Mouse (Mus musculus) left cerebral cortex, adult 2 months (tissue): ENCODE results near the gene Gm43951. TPM values are rescaled to one million over a fixed set of nuclear protein-coding genes. Genes with fewer than 3 reads are reported as not detected.
A peak's percentile ranks its signal among the peaks of the same experiment; 100 is the strongest.

Experiments used
- DNase-seq, 2 experiments: peaks; one replicate each; pipeline ENCODE4 v3.0.0; 2021 to 2022; ENCODE audit warnings: low spot score in 2 of 2, mixed read lengths in 1 of 2; ENCODE audit errors: extremely low spot score in 1 of 2
- H3K27ac ChIP-seq: fragments of 200-600 bp; 2 replicates; pipeline ENCODE4 v1.8.1; 2022
- H3K4me3 ChIP-seq: fragments of 200-600 bp; 2 replicates; pipeline ENCODE4 v1.8.1; 2022
- CTCF ChIP-seq: fragments of 200-600 bp; IDR thresholded peaks from 2 replicates; pipeline ENCODE4 v1.8.1; 2022; ENCODE audit warnings: antibody characterized with exemption, mild to moderate bottlenecking, moderate library complexity
- intact Hi-C: fragments of 180-260 bp; cut with DNase I; formaldehyde crosslinking; loops from one replicate; pipeline ENCODE4 v1.15.1; 2025
- long read RNA-seq, 2 experiments: library from polyadenylated mRNA; stranded (forward); transcript quantifications; one replicate each; pipeline ENCODE4 v2.0.0; 2021; ENCODE audit warnings: borderline mapping rate in 2 of 2
- total RNA-seq, 2 experiments: library from RNA; stranded (reverse); gene quantifications; 2 replicates each; pipeline ENCODE4 v1.2.3; 2021

The Gm43951 gene
- 10 to 100 TPM; 14.5 to 15.1 TPM for total RNA-seq
- long read RNA-seq, experiment 1: 0 reads
- long read RNA-seq, experiment 2: 0 reads

DNA sequence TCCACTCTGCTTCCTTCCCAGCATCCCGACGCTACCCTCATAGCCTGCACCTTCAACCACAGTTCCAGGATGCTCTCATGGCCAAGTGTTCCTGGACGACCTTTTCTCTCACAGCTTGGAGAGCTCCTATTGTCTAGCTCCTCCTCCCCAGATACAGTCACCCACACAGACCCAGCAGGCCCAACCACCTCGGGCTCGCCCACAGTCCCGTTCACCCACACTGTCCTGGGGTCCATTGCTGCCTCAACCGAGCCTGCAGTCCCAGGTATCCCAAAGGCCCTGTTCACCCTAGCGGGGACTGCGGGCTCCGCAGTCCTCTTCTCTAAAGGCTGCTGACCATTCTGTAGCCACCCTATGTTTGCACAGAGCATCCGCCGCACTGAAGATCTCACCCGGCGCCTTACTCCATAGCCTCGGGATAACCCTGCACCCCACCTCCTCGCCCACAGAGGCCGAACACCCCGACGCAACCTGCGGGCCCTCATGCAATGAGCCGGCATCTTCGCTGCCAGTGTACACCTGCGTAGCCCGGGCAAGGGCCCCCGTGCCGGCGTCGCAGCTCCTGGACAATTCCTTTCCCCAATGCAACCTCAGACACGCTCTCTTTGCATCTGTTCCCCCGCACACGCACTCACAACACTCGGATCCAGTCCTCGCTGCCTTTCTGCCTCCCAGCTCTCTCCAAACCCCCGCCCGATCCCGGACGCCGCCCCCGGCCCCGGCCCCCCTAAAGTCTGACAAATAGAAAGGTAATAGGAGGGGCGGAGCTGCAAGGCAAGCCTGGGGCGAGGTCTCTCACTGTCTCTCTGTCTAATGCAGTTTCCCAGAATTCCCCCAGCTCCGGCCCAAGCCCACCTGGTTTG, at the start of gene Gm43951:
Gene Gm43951 (minus strand): TSS at position 500 of the 863 bp plus-strand sequence.
- intact Hi-C loops: loop anchor here (5.0 kb wide), 1 partner anchor 154 kb away; no protein-coding TSS in a partner anchor
- H3K27ac ChIP-seq: peak within 1 kb of the TSS; percentile 93
- peak in 1 of 2 experiments; percentile 40 for DNase-seq
- H3K4me3 ChIP-seq: peak within 1 kb of the TSS; percentile 76
- TF ChIP-seq CTCF: peak; percentile 11

DNA sequence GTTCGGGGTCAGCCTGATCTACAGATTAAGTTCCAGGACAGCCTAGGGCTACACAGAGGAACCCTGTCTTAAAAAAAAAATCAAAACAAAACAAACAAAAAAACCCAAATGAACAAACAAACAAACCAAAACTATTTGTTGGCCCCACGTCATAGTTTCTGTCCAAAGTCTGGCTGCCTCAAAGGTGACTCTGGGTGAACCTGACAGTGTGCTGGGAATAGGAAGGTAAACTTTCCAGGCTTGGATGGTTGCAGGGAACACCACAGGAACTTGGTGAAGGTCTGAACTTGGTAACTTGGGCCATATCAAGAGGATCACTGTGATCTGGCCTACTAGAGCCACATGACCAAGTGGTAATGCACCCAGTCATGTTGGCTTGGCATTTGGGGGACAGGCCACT, 49.8 kb upstream of the Gm43951 start:
- H3K27ac ChIP-seq: no peak overlapping the region
- intact Hi-C loops: no loop called here
- no peak for TF ChIP-seq CTCF
- no peak overlapping the region for H3K4me3 ChIP-seq
- DNase-seq: no peak

DNA sequence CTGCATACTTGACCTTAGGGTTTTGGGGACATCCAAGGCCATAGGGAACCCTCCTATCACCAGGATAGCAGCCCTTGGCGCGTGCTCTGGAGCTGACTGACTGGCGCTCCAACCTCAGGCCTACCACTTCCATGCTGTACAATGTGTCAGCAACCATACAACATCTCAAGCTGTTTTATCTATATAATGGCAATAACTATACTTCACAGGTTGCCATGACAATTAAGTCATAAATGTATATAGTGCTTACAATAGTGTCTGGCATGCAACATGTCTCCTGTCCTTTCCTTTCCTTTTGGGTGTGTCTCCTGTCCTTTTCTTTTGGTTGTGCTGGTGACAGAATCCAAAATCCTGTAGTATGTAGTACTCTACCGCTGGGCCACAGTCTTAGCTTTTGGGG, 49.0 kb upstream of the Gm43951 start:
- no peak for TF ChIP-seq CTCF
- intact Hi-C loops: no loop called here
- Histone ChIP-seq H3K27ac (no peak overlapping the region), H3K4me3 (no peak overlapping the region)
- no peak for DNase-seq

DNA sequence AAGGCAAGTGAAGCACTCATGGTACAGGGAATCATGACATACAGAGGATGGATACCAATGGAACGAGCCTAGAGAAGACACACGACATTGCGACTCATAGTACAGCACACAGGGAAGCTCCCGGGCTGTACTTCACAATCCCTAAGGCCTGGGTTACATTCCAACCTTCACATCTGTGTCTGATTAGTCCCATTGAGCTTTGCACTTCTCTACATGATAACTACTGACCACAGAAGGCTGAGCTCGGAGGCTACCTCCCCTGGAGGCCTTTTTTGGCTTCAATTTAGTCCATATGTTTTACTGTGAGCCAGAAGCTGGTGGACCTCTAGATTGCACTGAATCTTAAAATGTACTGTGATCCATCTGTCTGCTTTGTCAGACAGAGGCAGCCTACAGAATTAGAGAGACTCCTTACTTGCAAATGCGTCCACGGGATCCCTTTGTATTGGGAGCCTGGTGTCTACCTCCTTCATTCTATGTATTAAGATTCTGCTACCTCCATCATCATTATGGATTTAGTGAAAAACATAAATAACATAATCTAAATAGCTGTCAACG, 38.6 kb upstream of the Gm43951 start:
- peak overlapping the region; percentile 66; the same call in 1 of the 2 replicates for H3K27ac ChIP-seq
- H3K4me3 ChIP-seq: no peak overlapping the region
- DNase-seq: no peak
- TF ChIP-seq CTCF: no peak
- intact Hi-C loops: loop anchor here (10.0 kb wide), 1 partner anchor 1820 kb away; the partner anchor contains the start of gene Zfp616

DNA sequence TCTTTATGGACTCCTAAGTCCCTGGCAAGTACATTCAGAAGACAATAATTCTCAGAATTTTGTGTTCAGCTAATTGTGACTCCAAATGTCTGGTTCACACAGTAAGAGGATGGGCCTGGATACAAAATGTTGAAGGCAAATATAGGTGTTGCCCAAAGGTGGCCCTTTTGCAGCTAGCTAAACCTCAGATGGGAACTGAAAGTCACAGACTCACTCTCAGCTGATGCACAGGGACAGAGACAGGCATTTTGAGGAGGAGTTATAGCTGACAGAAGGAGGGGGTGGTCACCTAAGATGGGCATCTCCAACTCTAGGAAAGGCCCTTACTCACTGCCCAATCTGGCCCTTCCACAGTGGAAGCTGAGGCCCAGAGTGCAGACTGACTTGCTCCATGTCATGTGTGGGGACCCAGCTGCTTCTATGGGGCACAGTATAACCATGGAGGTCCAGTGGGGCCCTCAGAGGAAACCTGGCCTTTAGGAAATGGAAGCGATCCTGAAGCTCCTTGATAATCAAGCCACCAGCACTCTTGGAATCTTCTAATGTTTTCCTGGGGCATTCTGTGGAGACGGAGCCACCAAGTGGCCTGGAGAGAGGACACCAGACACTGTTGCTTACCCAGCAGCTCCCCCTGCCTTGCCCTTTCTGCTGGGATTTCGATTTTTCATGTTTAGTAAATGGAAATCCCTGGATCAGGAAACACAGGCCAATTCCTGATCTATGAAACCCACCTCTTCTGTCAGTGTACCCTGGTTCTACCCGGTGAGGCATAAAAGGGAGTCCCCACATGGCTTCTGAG, 33.6 kb upstream of the Gm43951 start:
- DNase-seq: no peak
- intact Hi-C loops: loop anchor here (5.0 to 10.0 kb wide), 2 partner anchors 77 to 1825 kb away; partner anchors contain the start of gene Zfp616
- peak; percentile 37 for TF ChIP-seq CTCF
- Histone ChIP-seq H3K4me3 (no peak overlapping the region), H3K27ac (no peak overlapping the region)

GRCm38 (mm10) chr11:72234013-72234412, 27.4 kb upstream of the Gm43951 start:
- H3K27ac ChIP-seq: no peak overlapping the region; the same call in 1 of the 2 replicates
- TF ChIP-seq CTCF: no peak
- peak in 1 of 2 experiments; percentile 36 for DNase-seq
- intact Hi-C loops: no loop called here
- H3K4me3 ChIP-seq: no peak overlapping the region

GRCm38 (mm10) chr11:72232991-72233390, 26.4 kb upstream of the Gm43951 start:
- intact Hi-C loops: no loop called here
- Histone ChIP-seq H3K4me3 (no peak overlapping the region), H3K27ac (no peak overlapping the region)
- no peak for DNase-seq
- TF ChIP-seq CTCF: no peak

GRCm38 (mm10) chr11:72232068-72232467, 25.4 kb upstream of the Gm43951 start:
- DNase-seq: no peak
- intact Hi-C loops: no loop called here
- no peak for TF ChIP-seq CTCF
- H3K4me3 ChIP-seq: no peak overlapping the region
- H3K27ac ChIP-seq: no peak overlapping the region

GRCm38 (mm10) chr11:72228513-72228912, 21.9 kb upstream of the Gm43951 start:
- Histone ChIP-seq H3K27ac (no peak overlapping the region), H3K4me3 (no peak overlapping the region)
- no peak for DNase-seq
- intact Hi-C loops: no loop called here
- TF ChIP-seq CTCF: no peak

DNA sequence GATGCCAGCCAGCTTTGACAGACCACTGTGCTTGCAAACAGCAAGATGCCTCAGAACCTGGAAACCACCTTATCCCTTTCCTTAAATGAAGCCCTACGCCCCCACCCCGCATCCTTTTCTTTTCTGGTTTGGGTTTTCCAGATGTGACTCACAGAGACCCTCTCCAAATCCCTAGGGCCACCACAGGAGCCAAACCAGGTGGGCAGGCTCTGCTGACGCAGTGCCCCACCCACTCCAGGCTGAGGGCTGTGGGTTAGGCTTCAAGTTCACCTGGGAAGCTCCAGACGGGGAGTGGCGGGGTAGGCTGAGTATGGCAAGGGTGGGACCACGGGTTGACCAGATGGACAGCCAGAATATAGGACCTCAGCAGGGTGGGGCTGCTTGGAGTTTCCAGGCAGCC, 20.3 kb upstream of the Gm43951 start:
- Histone ChIP-seq H3K4me3 (no peak overlapping the region), H3K27ac (no peak overlapping the region)
- no peak for TF ChIP-seq CTCF
- intact Hi-C loops: no loop called here
- DNase-seq: no peak

DNA sequence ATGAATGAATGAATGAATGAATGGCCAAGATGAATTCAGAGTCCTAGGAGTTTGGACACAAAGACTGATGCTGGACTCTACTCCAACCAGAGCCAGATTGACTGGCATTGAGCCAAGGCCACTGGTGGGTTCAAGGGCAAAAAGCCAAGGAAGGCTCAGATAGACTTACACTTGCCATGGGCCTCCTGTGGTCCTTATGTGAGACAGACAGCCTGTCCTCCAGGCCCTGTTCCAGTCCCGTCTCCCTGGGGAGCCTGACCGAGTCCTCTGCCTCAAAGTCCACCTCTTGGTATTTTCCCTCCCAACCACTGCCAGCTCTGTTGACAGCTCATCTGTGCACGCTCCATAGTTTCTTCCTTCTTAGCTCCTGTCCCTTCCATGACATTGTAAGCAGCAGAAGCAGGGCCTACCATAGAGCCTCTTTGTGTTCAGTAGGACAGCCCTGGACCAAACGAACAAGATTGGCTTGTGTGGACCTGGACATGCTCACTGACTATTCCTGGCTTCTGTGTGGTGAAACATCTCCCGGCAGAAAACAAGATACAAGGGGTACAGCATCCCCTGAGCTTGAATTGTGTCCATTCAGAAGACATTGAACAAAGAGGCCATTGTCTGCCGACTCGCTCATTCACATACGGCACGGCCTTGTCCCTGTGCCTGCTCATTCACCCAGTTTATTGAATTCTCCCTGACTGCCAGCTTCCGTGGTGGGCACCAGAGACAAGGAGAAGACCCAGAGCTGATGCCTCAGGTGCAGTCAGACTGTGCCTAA, 19.6 kb upstream of the Gm43951 start:
- intact Hi-C loops: no loop called here
- no peak overlapping the region for H3K4me3 ChIP-seq
- H3K27ac ChIP-seq: peak overlapping the region; percentile 12
- no peak for TF ChIP-seq CTCF
- DNase-seq: no peak
